Mouse (Mus musculus) G1E (cell line): Measurements from ENCODE around the gene Gulp1.

Source experiments
- CTCF ChIP-seq: IDR thresholded peaks from 2 replicates; pipeline ENCODE4 v1.5.1; 2012; ENCODE audit warnings: low read depth, low read length, inconsistent platforms, mixed read lengths
- GATA1 ChIP-seq: IDR thresholded peaks from 2 replicates; pipeline ENCODE4 v1.6.1; 2012; ENCODE audit warnings: borderline replicate concordance, low read length, inconsistent platforms, mixed read lengths
- POLR2AphosphoS5 ChIP-seq: IDR thresholded peaks from 2 replicates; pipeline ENCODE4 v1.6.1; 2012; ENCODE audit warnings: low read depth, low read length, inconsistent platforms; ENCODE audit not compliant: insufficient replicate concordance

- TF ChIP-seq CTCF (no peak), GATA1 (no peak), POLR2AphosphoS5 (no peak)
Observed at GRCm38 (mm10) chr1:44550261-44550660, 1.1 kb upstream of the Gulp1 start.
